Mouse (Mus musculus) kidney, adult 18-20 months (tissue): ENCODE measurements around the gene Scd2.
"Not testable (repeated sequence)": the region's sequence is repeated elsewhere in the genome, so short reads cannot be mapped to it uniquely, and the experiment has no call there.

Experiments
- DNase-seq: peaks from one replicate; pipeline ENCODE4 v3.0.0; 2021

Gene Scd2

DNA sequence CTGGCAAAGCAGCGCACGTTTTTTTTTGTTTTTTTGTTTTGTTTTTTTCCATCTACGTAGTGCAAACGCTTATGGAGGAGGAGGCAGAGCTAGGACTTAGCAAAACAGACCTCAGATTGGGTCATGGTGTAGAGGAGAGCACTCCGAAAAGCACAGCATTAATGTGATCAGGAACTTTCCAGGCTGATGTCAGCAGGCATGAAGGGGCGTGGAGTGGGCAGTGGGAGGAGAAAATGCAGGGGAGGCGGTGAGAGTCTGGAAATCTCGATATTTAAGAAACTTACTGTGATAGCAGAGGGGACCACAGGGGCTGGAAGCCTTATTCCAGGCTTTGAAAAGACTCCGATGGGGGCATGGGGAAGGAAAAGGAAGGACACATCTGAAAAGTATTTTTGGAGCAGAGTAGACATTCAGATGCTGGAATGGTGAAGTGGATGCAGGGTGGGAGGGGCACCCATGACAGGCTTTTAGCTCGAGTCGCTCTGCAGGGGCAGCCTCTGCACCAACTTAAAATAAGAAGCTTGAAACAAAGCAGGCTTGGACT lies 21.5 kb downstream of the Scd2 start:
- peak; percentile 59 for DNase-seq

DNA sequence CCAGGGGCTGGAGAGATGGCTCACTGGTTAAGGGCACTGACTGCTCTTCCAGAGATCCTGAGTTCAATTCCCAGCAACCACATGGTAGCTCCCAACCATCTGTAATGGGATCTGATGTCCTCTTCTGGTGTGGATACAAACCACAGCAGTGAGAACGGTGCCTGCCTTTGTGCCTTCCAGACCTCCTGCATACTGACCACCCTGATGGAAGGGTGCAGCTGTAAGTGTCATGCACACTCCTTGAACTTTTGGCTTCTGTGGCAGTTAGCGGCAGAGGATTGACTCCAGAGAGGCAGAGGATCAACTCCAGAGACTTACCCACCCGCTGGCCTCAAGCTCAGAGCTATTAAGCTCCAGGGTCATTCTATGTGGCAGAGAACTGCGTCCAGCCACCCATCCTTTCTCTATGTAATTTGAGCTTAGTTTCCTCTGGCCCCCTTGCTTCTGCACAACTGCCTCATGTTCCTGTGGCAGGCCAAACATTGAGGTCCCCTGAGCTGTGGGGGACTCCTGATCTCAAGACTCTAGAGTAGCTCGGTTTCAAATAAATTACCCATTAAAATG lies 23.4 kb downstream of the Scd2 start:
- DNase-seq = no peak

DNA sequence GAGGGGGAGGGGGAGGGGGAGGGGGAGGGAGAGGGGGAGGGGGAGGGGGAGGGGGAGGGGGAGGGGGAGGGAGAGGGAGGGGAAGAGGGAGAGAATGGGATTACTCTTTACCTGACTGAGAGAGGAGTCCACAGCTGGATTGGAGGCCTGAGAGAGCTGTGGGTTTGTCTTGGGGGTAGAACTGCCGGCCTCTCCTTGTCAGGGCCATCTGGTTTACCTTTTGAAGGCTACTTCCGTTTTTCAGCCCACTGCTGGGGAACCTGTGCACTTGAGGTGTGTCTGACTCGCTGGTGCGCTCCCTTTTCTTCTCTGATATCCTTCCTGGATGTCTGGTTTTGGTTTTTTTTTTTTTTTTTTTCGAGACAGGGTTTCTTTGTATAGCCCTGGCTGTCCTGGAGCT lies 23.9 kb downstream of the Scd2 start:
- no peak for DNase-seq

DNA sequence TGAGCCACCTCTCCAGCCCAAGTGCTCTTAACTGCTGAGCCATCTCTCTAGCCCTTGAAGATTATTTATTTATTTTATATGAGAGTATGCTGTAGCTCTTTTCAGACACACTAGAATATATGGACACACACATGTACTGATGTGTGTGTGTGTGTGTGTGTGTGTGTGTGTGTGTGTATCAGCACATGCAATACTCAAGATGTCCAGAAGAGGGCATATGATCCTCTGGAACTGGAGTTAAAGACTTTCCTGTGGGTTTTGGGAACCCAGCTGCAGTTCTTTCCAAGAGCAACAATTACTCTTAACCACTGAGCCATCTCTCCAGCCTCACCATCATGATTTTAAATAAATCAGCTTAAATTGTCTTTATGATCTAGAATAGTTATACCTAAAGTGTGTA lies 25.1 kb downstream of the Scd2 start:
- DNase-seq = no peak

DNA sequence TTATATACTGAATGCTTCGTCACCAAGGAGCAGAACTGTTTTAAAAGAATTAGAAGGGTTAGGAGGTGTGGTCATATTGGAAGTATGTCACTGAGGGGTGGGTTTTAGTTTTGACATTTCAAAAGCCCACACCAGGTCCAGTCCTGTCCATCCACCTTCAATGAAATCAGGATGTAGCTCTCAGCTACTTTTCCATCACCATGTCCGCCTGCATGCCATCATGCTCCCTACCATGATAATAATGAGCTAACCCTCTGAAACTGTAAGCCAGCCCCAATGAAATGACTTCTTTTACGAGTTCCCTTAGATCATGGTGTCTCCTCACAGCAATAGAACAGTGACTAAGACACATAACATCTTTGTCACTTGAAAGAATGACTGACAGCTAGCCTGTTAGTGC lies 26.8 kb downstream of the Scd2 start:
- no peak for DNase-seq

DNA sequence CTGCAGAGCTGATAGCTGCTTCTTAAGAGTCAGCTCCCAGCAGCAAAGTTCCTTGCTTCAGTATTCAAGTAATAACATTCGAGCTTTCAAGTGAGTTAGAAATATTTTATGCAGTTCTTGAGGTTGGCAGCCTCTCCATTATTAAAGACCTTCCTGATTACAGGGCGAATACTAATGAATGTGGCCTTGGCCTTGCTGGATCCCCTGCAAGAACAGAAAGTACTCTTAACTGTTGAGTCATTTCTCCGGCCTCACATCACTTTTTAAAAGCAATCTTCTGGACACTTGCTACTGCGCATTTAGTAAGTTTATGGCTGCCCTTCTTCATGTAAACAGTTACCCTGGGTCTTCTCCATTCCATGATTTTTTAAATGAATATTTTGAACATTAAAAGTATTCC lies 27.7 kb downstream of the Scd2 start:
- no peak for DNase-seq

DNA sequence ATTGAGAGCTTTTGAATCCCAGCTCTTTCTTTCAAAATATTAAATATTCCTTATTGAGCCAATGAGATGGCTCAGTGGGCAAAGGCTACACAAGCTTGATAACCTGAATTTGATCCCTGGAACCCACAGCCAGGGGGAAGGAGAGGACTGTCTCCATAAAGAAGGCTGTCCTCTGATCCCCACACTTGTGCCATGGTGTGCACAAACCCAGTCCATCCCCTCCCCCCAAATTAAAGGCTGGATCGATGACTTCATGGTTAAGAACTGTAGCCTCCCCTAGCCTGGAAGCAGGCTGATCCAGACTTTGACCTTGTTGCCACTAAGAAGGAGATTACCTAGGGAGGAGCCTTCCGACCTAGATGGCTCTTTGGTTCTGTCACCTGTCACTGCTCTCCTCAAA lies 28.2 kb downstream of the Scd2 start:
- DNase-seq = no peak

DNA sequence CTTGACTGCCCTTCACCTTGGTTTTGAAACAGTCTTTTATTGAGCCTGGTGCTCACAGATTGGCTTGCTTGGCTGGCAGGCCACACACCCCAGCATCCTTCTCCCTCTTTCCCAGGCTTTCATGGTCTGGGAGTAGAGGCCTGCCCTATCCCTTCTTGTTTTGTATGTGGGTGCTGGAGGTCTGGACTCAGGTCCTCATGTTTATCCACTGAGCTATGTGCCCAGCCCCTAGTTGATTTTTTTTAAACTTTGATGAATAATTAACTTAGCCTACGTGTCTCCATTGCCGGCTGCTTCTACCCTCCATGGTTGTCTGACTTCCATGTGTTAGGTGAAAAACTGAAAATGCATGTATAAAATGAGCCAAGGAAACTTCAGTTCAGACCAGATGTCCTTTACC lies 36.1 kb downstream of the Scd2 start:
- peak; percentile 5 for DNase-seq

DNA sequence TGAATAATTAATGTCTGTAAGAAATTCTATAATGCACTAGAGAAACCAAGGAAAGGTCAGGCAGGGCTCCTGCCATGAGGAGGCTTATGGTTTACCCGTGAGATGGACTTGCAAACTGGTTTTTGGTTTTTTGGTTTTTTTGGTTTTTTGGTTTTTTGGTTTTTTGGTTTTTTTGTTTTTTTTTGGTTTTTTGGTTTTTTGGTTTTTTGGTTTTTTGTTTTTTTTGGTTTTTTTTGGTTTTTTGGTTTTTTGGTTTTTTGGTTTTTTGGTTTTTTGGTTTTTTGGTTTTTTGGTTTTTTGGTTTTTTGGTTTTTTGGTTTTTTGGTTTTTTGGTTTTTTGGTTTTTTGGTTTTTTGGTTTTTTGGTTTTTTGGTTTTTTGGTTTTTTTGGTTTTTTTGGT lies 37.7 kb downstream of the Scd2 start:
- not testable (repeated sequence) for DNase-seq

DNA sequence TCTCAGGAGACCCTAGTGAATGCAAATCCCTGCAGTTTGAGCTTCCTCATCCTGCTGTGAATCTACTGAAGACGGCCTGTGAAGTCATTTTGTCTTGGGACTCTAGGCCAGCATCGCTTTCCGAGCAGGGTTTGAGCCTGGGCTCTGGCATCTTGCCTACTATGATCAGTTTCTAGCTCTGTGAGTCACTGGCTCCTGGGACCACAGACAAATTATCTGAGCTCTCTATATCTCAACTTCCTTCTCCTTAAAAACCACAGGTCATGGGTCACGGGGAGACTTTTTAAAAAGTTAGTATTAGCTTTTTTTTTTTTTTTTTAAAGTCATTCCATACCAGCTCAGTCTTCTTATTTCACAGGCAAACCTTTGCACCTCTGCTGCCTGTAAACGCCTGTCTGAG lies 38.4 kb downstream of the Scd2 start:
- no peak for DNase-seq

DNA sequence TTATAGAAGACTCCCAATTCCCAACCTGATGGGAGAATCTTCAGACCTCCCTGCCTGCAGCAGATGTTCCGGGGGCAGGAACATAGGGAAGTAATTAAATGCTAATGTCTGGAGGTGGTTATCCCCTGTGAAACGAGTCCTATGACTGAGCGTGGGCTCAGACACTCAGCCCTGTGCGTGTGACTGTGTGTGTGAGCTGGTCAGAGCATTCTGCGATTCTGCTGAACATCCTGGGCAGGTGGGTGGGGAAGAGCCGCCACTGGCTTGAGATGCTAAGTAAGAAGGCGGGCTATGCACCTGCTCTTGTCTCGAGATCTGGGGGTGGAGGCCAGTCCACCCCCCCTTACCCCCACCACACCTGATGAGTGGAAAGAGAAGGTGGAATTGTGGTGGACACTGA lies 38.9 kb downstream of the Scd2 start:
- DNase-seq = no peak

DNA sequence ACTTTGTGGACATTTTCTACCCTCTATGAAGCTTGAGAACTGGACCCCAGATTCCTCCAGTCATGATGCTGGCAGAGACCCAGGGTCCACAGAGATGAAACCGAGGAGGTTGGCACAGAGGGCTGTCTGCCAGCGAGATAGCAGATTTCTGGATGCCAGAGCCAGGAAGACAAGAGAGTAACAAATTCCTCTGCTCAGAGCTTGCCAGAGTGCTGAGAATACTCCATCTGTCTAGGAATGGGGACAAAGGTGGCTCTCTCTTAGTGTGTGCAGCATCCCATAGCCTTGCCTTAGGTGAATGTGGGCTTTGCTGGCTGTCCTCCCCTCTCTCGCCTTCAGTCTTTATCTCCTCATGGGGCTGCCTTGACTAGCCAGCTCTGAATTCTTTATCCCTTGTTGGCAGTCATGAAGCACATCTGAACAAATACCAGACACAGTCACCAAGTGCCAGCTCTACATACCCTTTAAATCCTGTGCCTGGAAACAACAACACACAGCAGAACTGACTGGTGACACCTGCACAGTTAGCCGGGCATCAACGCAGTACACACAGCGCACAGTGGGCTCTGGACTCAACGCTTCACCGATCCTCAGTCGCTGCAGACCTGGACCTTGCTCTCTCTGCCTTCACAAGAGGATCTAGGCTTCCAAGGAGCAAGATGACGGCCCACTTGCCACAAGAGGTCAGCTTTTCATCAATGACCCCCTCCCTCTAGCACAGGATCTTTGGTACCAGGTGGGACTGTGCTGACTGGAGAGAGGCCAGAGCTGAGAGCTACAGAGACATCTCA lies 39.6 kb downstream of the Scd2 start, which contains the start of gene Scd4:
Gene Scd4, plus strand, starts transcription at position 260 of the 791 bp plus-strand sequence.
- peak; percentile 50 for DNase-seq

DNA sequence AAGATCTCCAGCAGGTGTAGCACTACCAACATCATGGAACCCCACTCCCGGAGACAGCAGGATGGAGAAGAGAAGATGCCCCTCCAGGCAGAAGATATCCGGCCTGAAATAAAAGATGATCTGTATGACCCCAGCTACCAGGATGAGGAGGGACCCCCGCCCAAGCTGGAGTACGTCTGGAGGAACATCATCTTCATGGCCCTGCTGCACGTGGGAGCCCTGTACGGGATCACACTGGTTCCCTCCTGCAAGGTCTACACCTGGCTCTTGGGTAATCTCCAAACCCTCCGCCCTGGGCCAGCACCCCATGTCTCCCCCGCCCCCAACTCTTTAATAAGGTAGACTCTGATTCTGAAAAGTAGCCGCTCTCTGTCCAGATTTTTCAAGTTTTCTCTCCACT lies 40.5 kb downstream of the Scd2 start:
- DNase-seq = no peak

DNA sequence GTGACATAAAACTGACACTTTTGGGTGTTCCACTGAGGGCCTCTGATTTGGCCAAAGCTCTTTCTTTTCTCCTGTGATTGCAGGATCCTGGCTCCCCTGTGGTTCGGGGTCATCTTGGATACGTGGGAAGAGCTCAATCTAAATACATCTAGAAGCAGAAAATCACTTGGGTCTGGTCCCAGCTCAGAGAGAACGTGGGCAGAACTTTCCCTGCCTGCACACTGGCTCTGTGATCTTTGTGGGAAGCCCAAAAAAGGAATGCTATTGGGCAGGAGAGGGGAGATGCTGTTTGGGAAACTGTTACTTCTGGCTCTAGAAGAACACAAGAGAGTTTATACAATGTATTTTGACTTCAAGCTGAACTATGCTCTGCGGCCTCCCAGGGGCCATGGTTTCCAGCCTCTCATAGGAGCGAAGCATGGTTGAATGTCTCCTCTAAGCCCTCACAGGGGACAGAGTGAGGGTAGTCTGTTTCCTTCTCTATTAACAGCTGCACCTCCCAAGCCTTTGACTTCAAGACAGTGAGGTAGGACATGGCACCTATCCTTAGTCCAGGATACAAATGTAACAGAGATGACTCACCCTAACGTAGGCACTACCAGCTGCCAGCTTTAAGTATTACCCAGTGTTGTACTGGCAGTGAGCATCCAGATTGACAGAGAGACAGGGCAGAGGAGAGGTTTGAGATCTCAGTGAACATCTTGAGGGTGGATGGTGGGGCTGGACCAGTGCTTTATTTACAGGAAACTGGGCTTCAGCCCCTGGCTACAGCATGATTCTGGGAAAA lies 42.6 kb downstream of the Scd2 start:
- no peak for DNase-seq

DNA sequence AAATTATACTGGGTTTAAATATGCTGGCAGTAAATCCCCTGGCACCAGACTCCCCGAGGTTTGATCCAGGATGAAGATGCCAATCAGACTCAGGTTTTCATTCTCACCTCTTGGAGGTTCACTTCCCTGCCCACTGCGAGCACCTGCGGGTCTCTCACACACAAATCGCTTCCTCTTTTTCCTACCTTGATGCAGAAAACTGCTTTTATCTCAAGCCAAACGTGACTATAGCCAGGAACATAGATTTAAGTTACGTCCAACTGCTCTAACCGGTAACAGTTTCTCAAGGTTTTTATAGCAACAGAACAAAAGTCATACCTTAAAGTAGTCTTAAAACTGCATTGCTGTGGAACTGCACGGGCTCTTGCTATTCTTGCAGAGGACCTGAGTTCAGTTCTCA lies 56.2 kb downstream of the Scd2 start:
- no peak for DNase-seq

DNA sequence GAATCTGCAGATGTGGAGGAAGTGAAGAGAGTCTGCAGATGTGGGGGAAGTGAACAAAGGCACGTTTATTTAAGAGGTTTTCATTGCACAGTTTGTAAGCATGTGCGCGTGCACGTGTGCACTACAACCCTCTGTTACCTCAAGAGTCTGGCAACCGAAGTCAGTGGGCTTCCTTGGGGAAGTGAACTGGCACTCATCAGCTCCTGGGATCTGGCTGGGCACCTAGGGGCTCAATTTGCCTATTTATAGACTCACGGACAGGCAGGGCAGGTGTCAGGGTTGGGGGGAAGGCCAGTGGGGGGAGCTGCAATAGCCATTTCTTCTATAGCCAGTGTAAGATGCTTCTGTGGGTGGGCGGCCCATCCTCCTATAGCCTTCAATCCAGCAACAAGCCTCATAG lies 58.3 kb downstream of the Scd2 start:
- DNase-seq = no peak
